Mouse (Mus musculus) kidney, postnatal 0 days (tissue): ENCODE results near the gene Zfhx3. TPM values are rescaled to one million over a fixed set of nuclear protein-coding genes. Genes with fewer than 3 reads are reported as not detected.

Source experiments
- ATAC-seq: fragments of 200-750 bp; cut with Nextera tagmentation; replicated peaks from 2 replicates; pipeline ENCODE4 v1.8.0; 2017; ENCODE audit warnings: low read depth, moderate number of reproducible peaks, moderate TSS enrichment, moderate library complexity; ENCODE audit not compliant: low FRiP score
- DNase-seq: peaks from one replicate; pipeline ENCODE4 v3.0.0-alpha.2; 2016; ENCODE audit warnings: low spot score
- H3K27ac ChIP-seq: fragments of 300-500 bp; sonication (generic); 2 replicates; pipeline ENCODE4 v1.5.1; 2014; ENCODE audit warnings: mild to moderate bottlenecking
- H3K27me3 ChIP-seq: fragments of 300-500 bp; sonication (generic); 2 replicates; pipeline ENCODE4 v1.6.1; 2014; ENCODE audit warnings: low read length, mixed read lengths; ENCODE audit not compliant: insufficient read depth
- H3K36me3 ChIP-seq: fragments of 300-500 bp; sonication (generic); 2 replicates; pipeline ENCODE4 v1.6.1; 2014; ENCODE audit warnings: low read length, mixed read lengths; ENCODE audit not compliant: insufficient read depth
- H3K4me1 ChIP-seq: fragments of 300-500 bp; sonication (generic); replicated peaks from 2 replicates; pipeline ENCODE4 v1.6.1; 2014; ENCODE audit warnings: antibody characterized with exemption, low read length, mixed read lengths; ENCODE audit not compliant: insufficient read depth
- H3K4me2 ChIP-seq: fragments of 300-500 bp; sonication (generic); 2 replicates; pipeline ENCODE4 v1.6.1; 2014; ENCODE audit warnings: mild to moderate bottlenecking, low read length, moderate library complexity, mixed read lengths
- H3K4me3 ChIP-seq: fragments of 300-500 bp; sonication (generic); replicated peaks from 2 replicates; pipeline ENCODE4 v1.5.1; 2014; ENCODE audit warnings: low read depth, low read length
- H3K9ac ChIP-seq: fragments of 300-500 bp; sonication (generic); 2 replicates; pipeline ENCODE4 v1.6.1; 2014; ENCODE audit warnings: low read depth, low read length
- H3K9me3 ChIP-seq: fragments of 300-500 bp; sonication (generic); replicated peaks from 2 replicates; pipeline ENCODE4 v1.6.1; 2016; ENCODE audit warnings: low read length, inconsistent platforms, mixed read lengths
- CTCF ChIP-seq: IDR thresholded peaks from 2 replicates; pipeline ENCODE4 v1.5.1; 2016; ENCODE audit warnings: antibody characterized with exemption, low read depth, mild to moderate bottlenecking, moderate library complexity
- WGBS: fragments of 180-500 bp; shearing (Covaris S2); extraction: QIAGEN DNeasy Blood & Tissue Kit; methylation state at CpG from one replicate; pipeline ENCODE4 v1.1.7; 2014; 5-methylcytosine and 5-hydroxymethylcytosine counted together
- polyA plus RNA-seq: library from polyadenylated mRNA; unstranded; fragments of >200 nt; fragmentation: Nextera tagmentation; extraction: Ambion mirVana; gene quantifications from 2 replicates; pipeline ENCODE4 v1.2.1, GENCODE M21; 2015

Gene Zfhx3
- polyA plus RNA-seq, 1 experiment from 2014 or later, result 5.0 TPM

- Histone ChIP-seq H3K27me3 (no peaks in the 10 kb centered on the region), H3K4me1 (no peaks in the 10 kb centered on the region), H3K9ac (no peak overlapping the region), H3K36me3 (peaks cover 5% of the 10 kb centered on the region; the same call in 1 of the 2 replicates), H3K4me3 (no peak overlapping the region), H3K27ac (no peak overlapping the region), H3K9me3 (no peaks in the 10 kb centered on the region), H3K4me2 (no peak overlapping the region)
- ATAC-seq, result peak; percentile 52; the same call in 1 of the 2 replicates
- no peak for TF ChIP-seq CTCF
- WGBS, result 59% methylated on average over 12 of the region's 12 CpGs
- no peak for DNase-seq
Measured at GRCm38 (mm10) chr8:108854444-108855102, 912.1 kb downstream of the Zfhx3 start.

GRCm38 (mm10) chr8:108859001-108859400, 916.6 kb downstream of the Zfhx3 start:
- 86% methylated on average over 8 of the region's 8 CpGs for WGBS
- Histone ChIP-seq H3K27me3 (no peaks in the 10 kb centered on the region), H3K27ac (no peak overlapping the region), H3K4me2 (no peak overlapping the region), H3K4me3 (no peak overlapping the region), H3K9me3 (no peaks in the 10 kb centered on the region), H3K9ac (no peak overlapping the region), H3K4me1 (no peaks in the 10 kb centered on the region), H3K36me3 (peaks cover 5% of the 10 kb centered on the region; the same call in 1 of the 2 replicates)
- DNase-seq (no peak), ATAC-seq (no peak)
- no peak for TF ChIP-seq CTCF

- H3K9me3 ChIP-seq, result no peaks in the 10 kb centered on the region
- ATAC-seq, result no peak
- no peak overlapping the region for H3K4me3 ChIP-seq
- H3K27me3 ChIP-seq, result no peaks in the 10 kb centered on the region
- H3K4me2 ChIP-seq, result peak overlapping the region; percentile 34
- no peak overlapping the region for H3K27ac ChIP-seq
- no peaks in the 10 kb centered on the region for H3K4me1 ChIP-seq
- WGBS, result 20% methylated on average over 9 of the region's 9 CpGs
- peak; percentile 79 for DNase-seq
- peaks cover 5% of the 10 kb centered on the region; the same call in 1 of the 2 replicates for H3K36me3 ChIP-seq
- H3K9ac ChIP-seq, result no peak overlapping the region
- TF ChIP-seq CTCF, result no peak
Measured at GRCm38 (mm10) chr8:108859983-108860382, 917.5 kb downstream of the Zfhx3 start.

GRCm38 (mm10) chr8:108863440-108863839, 921.0 kb downstream of the Zfhx3 start:
- H3K9me3 ChIP-seq, result no peaks in the 10 kb centered on the region
- DNase-seq, result no peak
- H3K9ac ChIP-seq, result no peak overlapping the region
- no peak overlapping the region for H3K4me3 ChIP-seq
- H3K27ac ChIP-seq, result no peak overlapping the region
- 86% methylated on average over 10 of the region's 10 CpGs for WGBS
- no peak for ATAC-seq
- no peak for TF ChIP-seq CTCF
- H3K36me3 ChIP-seq, result no peaks in the 10 kb centered on the region
- H3K27me3 ChIP-seq, result no peaks in the 10 kb centered on the region
- peaks cover 10% of the 10 kb centered on the region for H3K4me1 ChIP-seq
- H3K4me2 ChIP-seq, result no peak overlapping the region

GRCm38 (mm10) chr8:108866430-108866829, 924.0 kb downstream of the Zfhx3 start:
- no peak for DNase-seq
- Histone ChIP-seq H3K36me3 (no peaks in the 10 kb centered on the region), H3K9me3 (no peaks in the 10 kb centered on the region), H3K4me2 (no peak overlapping the region), H3K9ac (no peak overlapping the region), H3K4me1 (peaks cover 19% of the 10 kb centered on the region), H3K27me3 (no peaks in the 10 kb centered on the region), H3K27ac (no peak overlapping the region), H3K4me3 (no peak overlapping the region)
- no peak for ATAC-seq
- TF ChIP-seq CTCF, result no peak
- WGBS, result 84% methylated on average over 7 of the region's 7 CpGs

GRCm38 (mm10) chr8:108867482-108868258, 925.2 kb downstream of the Zfhx3 start:
- H3K36me3 ChIP-seq, result no peaks in the 10 kb centered on the region
- TF ChIP-seq CTCF, result no peak
- 65% methylated on average over 13 of the region's 13 CpGs for WGBS
- peak; percentile 31; the same call in 1 of the 2 replicates for ATAC-seq
- no peaks in the 10 kb centered on the region for H3K9me3 ChIP-seq
- no peak overlapping the region for H3K27ac ChIP-seq
- H3K4me3 ChIP-seq, result no peak overlapping the region
- DNase-seq, result peak; percentile 54
- H3K9ac ChIP-seq, result no peak overlapping the region
- no peaks in the 10 kb centered on the region for H3K27me3 ChIP-seq
- H3K4me2 ChIP-seq, result no peak overlapping the region
- peaks cover 19% of the 10 kb centered on the region for H3K4me1 ChIP-seq
